Mouse (Mus musculus) hindlimb bud, embryonic 11.5 days (tissue): ENCODE data around the gene Ammecr1.

ENCODE experiments used
- DNase-seq: peaks from one replicate; pipeline ENCODE4 v3.0.0-alpha.2; 2012; ENCODE audit warnings: low read depth, low spot score; ENCODE audit errors: extremely low spot score

The Ammecr1 gene

DNA sequence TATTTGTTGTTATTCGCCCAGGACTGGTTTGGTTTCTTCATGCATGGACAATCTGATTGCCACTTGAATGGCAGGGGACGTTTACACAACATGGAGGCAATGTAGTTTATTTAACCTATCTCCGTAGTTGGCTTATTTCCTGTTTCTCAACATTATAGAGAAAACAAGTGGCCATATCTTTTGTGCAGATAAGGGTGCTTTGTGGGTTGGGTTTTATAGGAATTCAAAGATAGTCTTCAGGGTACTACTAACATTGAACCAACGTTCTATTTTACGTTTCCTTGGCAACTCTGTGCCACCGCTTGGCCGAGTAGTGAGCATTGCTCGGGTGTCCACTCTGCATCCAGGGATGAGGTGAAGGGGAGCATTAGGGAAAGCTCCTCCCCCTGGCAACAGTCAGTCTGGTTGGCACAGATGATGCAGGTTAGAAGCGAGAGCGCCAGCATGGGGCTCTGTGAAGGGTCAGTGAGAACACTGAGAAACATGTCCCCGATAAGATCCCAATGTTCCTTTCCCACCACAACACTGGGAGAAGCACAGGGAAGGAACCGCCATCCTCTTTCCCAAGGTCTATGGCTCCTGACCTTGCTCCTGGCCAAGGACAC lies 136.6 kb downstream of the Ammecr1 start:
- DNase-seq = no peak

- no peak for DNase-seq
Measured at GRCm38 (mm10) chrX:142829267-142829666, 137.3 kb downstream of the Ammecr1 start.

DNA sequence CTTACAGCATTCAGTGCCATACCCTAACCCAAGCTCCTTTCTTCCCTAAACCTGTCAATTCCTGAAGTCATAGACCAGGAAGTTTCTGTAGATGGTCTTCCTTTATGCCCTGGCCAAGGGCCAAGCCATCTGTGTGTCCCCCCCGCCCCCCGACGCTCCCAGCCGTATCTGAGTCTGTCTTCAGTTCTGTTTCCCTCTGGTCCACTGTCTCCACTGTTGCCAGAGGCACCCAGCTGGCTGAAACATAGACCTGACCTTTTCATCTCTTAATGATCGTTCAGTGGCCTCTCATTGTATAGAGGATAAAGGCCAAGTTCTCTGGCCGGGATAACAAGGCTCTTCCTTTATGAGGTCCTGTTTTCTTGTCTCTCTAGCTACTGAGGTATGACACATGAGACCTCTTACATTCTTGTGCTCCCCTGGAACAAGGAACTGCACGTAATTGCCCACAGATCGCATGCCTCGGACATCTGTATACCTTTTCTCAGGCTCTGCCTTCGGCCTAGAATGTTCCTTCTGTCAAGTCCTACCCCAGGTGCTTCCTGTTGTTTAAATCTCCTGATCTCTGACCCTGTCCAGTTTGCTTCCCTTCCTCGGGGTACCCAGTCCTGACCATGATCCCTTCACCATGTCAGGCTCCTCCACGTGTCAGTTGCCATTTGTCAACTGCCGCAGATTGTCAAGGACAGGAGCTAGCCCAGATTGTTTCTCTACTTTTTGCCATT lies 138.2 kb downstream of the Ammecr1 start:
- no peak for DNase-seq

- DNase-seq = no peak
Measured at GRCm38 (mm10) chrX:142827644-142828043, 138.9 kb downstream of the Ammecr1 start.

- no peak for DNase-seq
Measured at GRCm38 (mm10) chrX:142825309-142825708, 141.2 kb downstream of the Ammecr1 start.

DNA sequence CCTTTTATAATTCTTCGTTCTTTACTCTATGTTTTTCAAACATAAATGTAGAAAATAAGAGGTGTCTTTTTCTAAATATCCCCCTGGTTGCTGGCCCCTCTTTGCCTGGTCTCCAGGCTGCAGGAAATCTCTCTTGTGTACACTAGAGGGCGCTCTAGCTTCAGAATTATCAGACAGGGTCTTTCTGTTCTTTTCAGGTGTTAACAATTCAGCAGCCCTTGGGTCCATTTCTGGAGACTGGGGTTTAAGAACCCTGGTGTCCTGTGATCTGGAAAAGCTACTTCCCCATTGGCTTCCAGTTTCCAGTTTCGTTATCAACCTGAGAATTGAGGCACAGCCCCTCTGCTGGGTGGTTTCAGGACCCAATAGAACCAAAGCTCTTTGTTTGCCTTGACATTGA lies 144.7 kb downstream of the Ammecr1 start:
- no peak for DNase-seq

DNA sequence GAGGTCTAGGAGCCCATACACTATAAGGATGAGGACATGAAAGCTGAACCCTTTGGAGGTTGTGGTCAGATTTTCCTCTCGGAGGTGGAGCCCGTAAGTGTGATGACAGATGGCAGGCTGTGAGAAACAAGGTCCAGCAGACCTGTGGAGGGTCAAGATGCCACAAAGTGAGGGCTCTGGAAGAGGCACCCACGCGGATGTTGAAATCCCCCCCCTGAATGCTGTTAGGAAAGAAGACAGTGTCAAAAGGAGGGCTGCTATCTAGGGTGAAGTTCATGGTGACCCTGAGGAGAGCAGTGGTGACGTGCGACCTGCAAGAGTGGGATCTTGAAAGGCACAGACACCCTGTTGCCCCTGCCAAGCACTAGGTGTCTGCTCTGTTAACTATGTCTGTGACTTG lies 145.3 kb downstream of the Ammecr1 start:
- DNase-seq = no peak

- no peak for DNase-seq
Measured at GRCm38 (mm10) chrX:142818057-142818682, 148.4 kb downstream of the Ammecr1 start.

- DNase-seq = no peak
Measured at GRCm38 (mm10) chrX:142813146-142813545, 153.4 kb downstream of the Ammecr1 start.

DNA sequence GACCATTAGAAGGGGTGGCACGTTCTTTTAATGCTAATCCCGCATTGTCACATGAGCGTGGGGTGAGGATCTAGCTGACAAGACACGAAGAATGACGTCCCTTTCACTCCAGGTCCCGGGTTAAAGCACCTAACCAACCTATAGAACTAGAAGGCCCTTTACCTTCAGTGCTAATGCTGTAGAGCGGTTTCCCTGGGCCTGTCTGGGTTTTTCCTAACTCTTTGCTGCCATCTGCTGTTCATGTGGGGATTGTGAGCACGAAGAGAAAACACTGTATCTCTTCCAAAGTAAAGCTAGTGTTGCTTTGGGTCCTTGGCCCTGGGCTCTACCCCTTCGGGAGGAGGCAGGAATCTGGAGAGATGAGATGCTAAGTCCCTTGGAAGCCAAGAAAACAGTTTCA lies 158.1 kb downstream of the Ammecr1 start:
- DNase-seq = no peak

DNA sequence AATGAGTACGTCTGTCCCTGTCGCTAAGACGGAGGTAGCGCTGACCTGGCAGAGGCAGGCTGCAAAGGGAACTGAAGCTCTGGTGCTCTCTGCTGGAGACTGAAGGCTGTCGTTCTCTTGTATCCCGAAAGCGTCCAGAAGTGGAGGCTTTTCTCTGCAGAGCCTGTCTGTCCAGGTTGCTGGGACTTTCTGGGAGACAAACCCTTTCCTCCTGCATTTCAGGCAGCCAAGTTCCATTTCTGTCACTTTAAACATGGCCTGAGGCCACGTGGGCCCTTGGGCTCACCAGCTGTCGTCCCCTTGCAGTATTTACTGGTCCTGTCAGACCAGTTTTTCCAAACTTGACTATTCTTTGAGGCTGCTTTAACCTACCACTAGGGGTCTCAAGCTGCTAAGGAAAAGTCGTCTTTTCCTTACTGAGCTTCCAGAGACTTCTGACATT lies 159.9 kb downstream of the Ammecr1 start:
- no peak for DNase-seq

DNA sequence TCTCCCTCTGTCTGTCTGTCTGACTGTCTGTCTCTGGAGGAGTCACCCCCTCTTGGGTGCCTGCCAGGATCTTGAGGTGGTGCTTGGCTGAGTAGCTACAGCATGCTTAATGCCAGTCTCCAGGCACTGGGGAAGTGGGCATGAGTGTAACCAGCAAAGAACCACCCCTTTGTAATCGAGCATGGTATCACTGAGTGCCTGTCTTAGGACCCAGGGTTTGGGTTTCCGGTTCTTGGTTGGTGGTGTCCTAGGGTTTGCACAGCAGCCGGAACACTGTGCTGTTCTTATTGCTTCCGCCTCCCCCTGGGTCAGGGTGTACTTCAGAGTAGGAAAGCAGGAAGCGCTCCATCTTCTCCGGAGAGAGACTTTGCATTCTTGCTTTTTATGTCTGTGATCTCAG lies 160.4 kb downstream of the Ammecr1 start:
- no peak for DNase-seq

DNA sequence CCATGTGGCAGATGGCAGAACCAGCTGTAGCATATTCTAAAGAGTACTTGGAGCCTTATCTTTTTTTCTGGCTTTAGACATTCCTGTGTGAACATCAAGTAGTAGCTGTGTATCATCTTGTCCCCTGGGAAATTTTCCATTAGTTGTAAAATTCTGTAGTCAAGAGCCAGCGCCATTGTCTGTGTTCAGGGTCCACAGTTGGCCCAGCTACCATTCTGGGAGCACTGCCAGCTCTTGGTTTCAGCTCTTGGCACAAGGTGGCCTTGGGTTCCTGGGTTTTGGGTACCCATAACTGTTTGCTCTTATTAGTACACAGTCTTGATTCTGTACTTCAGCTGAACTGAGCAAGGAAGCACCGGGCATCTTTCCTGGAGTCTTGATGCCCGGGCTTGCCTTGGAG lies 161.9 kb downstream of the Ammecr1 start:
- DNase-seq = no peak
